9 mouse cellular contexts compared by ENCODE assay signal in the genomic region with DNA sequence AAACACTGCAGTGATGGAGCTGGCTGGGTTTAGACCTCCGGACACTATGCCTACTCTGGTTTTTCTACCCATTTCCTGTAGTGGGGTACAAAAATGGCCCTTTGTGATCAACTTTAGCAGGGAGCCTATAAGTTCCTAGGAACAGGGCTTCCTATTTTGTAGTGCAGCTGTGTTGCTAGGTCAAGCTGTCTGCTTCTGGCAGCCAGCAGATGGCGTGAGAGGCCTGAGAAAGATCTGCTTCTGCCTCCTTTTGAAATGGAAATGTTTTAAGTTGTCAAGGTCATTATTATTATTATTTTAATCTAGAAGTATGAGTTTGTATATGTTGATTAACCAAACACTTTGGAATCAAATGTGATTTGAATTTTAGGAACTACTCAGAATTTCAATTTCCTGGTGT. TPM values are rescaled to one million over a fixed set of nuclear protein-coding genes. Genes with fewer than 3 reads are reported as not detected.
DNase-seq lines count a peak whose midpoint lies in the region; ATAC-seq and TF ChIP-seq lines count a peak whose summit lies in the region.
"Had no signal": no experiment of that assay in that cellular context is flagged by ENCODE, and none has a peak within 500 bp of the region (broad histone marks: within the 10 kb centered on the region; RNA-seq: fewer than 3 reads in every experiment).

No protein-coding gene starts in this region.

- no peak overlapping the region for H3K4me3 ChIP-seq in testis, adult 2 months (ENCODE audit: control insufficient read depth, low read depth, low read length)
- H3K4me3 ChIP-seq in limb, embryonic 14.5 days (replicated peaks; ENCODE audit: low read length), result no peak overlapping the region
- no peak overlapping the region for H3K4me3 ChIP-seq in spleen, adult 2 months (ENCODE audit: extremely low read depth, insufficient read depth, insufficient read length)
- H3K4me3 ChIP-seq: lung, embryonic 15.5 days had no signal

- WGBS in limb, embryonic 14.5 days, result 47% methylated on average over 2 of the region's 2 CpGs
- WGBS in spleen, adult 2 months, result 27% methylated on average over 2 of the region's 2 CpGs

- TF ChIP-seq CTCF in testis, adult 2 months (IDR thresholded peaks at IDR 0.05; ENCODE audit: control insufficient read depth, insufficient read depth, insufficient replicate concordance, low read depth, low read length), result peak; percentile 21; the same call in 1 of the 2 replicates
- TF ChIP-seq CTCF in spleen, adult 2 months (IDR thresholded peaks at IDR 0.05; ENCODE audit: extremely low read depth, insufficient read depth, insufficient read length, insufficient replicate concordance), result peak; percentile 57; the same call in 1 of the 2 replicates

- H3K36me3 ChIP-seq in testis, adult 2 months (ENCODE audit: control insufficient read depth, insufficient read depth, low read length), result no peaks in the 10 kb centered on the region
- H3K36me3 ChIP-seq in limb, embryonic 14.5 days (ENCODE audit: control insufficient read depth, insufficient read depth, low read length), result no peaks in the 10 kb centered on the region
- peaks cover 4% of the 10 kb centered on the region for H3K36me3 ChIP-seq in spleen, adult 2 months (ENCODE audit: control insufficient read depth, insufficient read depth, low read length)
- H3K36me3 ChIP-seq: lung, embryonic 15.5 days had no signal

- H3K4me1 ChIP-seq in testis, adult 2 months (ENCODE audit: control insufficient read depth, insufficient read depth, low read length), result no peaks in the 10 kb centered on the region
- no peaks in the 10 kb centered on the region for H3K4me1 ChIP-seq in limb, embryonic 14.5 days (ENCODE audit: control insufficient read depth, insufficient read depth, low read length)
- no peaks in the 10 kb centered on the region for H3K4me1 ChIP-seq in spleen, adult 2 months (ENCODE audit: control insufficient read depth, insufficient read depth, insufficient read length)
- H3K4me1 ChIP-seq: lung, embryonic 15.5 days had no signal

- no peak for TF ChIP-seq POLR2A in testis, adult 2 months (IDR thresholded peaks at IDR 0.05; ENCODE audit: control insufficient read depth, low read depth, low read length)
- no peak for TF ChIP-seq POLR2A in limb, embryonic 14.5 days (IDR thresholded peaks at IDR 0.05; ENCODE audit: borderline replicate concordance, extremely low read depth, insufficient read depth, insufficient read length)
- TF ChIP-seq POLR2A in spleen, adult 2 months (IDR thresholded peaks at IDR 0.05; ENCODE audit: low read depth, low read length), result no peak

- H3K27ac ChIP-seq in testis, adult 2 months (ENCODE audit: control insufficient read depth, insufficient read depth, low read depth, low read length), result no peak overlapping the region
- no peak overlapping the region for H3K27ac ChIP-seq in limb, embryonic 14.5 days (replicated peaks; ENCODE audit: low read depth, low read length)
- H3K27ac ChIP-seq in spleen, adult 2 months (ENCODE audit: insufficient read depth, low read length), result no peak overlapping the region
- H3K27ac ChIP-seq: lung, embryonic 15.5 days had no signal

- no peaks in the 10 kb centered on the region for H3K9me3 ChIP-seq in limb, embryonic 14.5 days (ENCODE audit: control insufficient read depth, low read length)
- H3K9me3 ChIP-seq: lung, embryonic 15.5 days had no signal

- no peaks in the 10 kb centered on the region for H3K27me3 ChIP-seq in testis, adult 2 months (ENCODE audit: control insufficient read depth, insufficient read depth, low read length)
- H3K27me3 ChIP-seq in limb, embryonic 14.5 days (ENCODE audit: control insufficient read depth, insufficient read depth, low read length), result no peaks in the 10 kb centered on the region
- H3K27me3 ChIP-seq in spleen, adult 2 months (ENCODE audit: control insufficient read depth, insufficient read depth, low read length), result no peaks in the 10 kb centered on the region
- H3K27me3 ChIP-seq: lung, embryonic 15.5 days had no signal

- no peak for ATAC-seq in limb, embryonic 14.5 days (ENCODE audit: low FRiP score, low read depth)

- H3K9ac ChIP-seq in limb, embryonic 14.5 days (ENCODE audit: low read depth, low read length, severe bottlenecking), result no peak overlapping the region
- H3K9ac ChIP-seq: lung, embryonic 15.5 days had no signal

- no peak overlapping the region for H3K4me2 ChIP-seq in limb, embryonic 14.5 days (replicated peaks; ENCODE audit: low read depth, low read length, severe bottlenecking)
- H3K4me2 ChIP-seq: lung, embryonic 15.5 days had no signal

- intact Hi-C loops in heart, postnatal 14 days (cut with DNase I), result no loop called here

- peak; percentile 37 to 53 for DNase-seq in heart, postnatal 14 days
- no peak for DNase-seq in heart, adult 9 months (ENCODE audit: low spot score in 2 of 2)
- DNase-seq in testis, postnatal 14 days (ENCODE audit: low spot score), result no peak
- DNase-seq in brain, adult 2 months (ENCODE audit: low read depth, low spot score), result peak; percentile 67
- DNase-seq in limb, embryonic 14.5 days (ENCODE audit: low spot score), result peak; percentile 10
- DNase-seq in spleen, adult 2 months (ENCODE audit: low read depth in 1 of 2, low spot score in 2 of 2), result peak in 1 of 2 experiments; percentile 51
- DNase-seq in urinary bladder, adult 2 months (ENCODE audit: low spot score), result no peak

RNA-seq across cellular contexts. Expression of a gene that starts 13.4 kb away (rescaled TPM):
- total RNA-seq in heart, postnatal 14 days (2021), result 10 to 100 TPM; 33.5 to 33.8 TPM
- polyA plus RNA-seq in testis, adult 2 months (2012; rRNA removed), result 7.0 and 8.2 TPM in 2 replicates
- polyA plus RNA-seq in limb, embryonic 14.5 days (2012; rRNA removed), result 71.3 and 76.3 TPM in 2 replicates
- polyA plus RNA-seq in limb, embryonic 14.5 days (2014; fragmentation: Nextera tagmentation; extraction: Ambion mirVana), result 38.3 and 38.7 TPM in 2 replicates
- polyA plus RNA-seq in spleen, adult 2 months (2012; rRNA removed), result 54.8 and 61.6 TPM in 2 replicates
- polyA plus RNA-seq in urinary bladder, adult 2 months (2012; rRNA removed), result 31.4 and 43.4 TPM in 2 replicates

RNA-seq across cellular contexts. Expression of a gene that starts 23.5 kb away (rescaled TPM):
- total RNA-seq in heart, postnatal 14 days (2021), result 1 to 10 TPM; 2.5 to 3.5 TPM
- polyA plus RNA-seq in testis, adult 2 months (2012; rRNA removed), result 4.5 and 4.6 TPM in 2 replicates
- 9.3 and 11.8 TPM in 2 replicates for polyA plus RNA-seq in limb, embryonic 14.5 days (2012; rRNA removed)
- polyA plus RNA-seq in limb, embryonic 14.5 days (2014; fragmentation: Nextera tagmentation; extraction: Ambion mirVana), result 4.2 and 4.6 TPM in 2 replicates
- polyA plus RNA-seq in spleen, adult 2 months (2012; rRNA removed), result 40.1 and 75.0 TPM in 2 replicates
- polyA plus RNA-seq in urinary bladder, adult 2 months (2012; rRNA removed), result 8.8 and 10.8 TPM in 2 replicates

RNA-seq across cellular contexts. Expression of a gene that starts 29.2 kb away (rescaled TPM):
- total RNA-seq in heart, postnatal 14 days (2021), result 10 to 100 TPM; 14.1 to 14.7 TPM
- polyA plus RNA-seq in testis, adult 2 months (2012; rRNA removed), result 19.8 and 22.3 TPM in 2 replicates
- polyA plus RNA-seq in limb, embryonic 14.5 days (2012; rRNA removed), result 74.0 and 119 TPM in 2 replicates
- 29.1 and 30.0 TPM in 2 replicates for polyA plus RNA-seq in limb, embryonic 14.5 days (2014; fragmentation: Nextera tagmentation; extraction: Ambion mirVana)
- polyA plus RNA-seq in spleen, adult 2 months (2012; rRNA removed), result 34.7 and 49.5 TPM in 2 replicates
- polyA plus RNA-seq in urinary bladder, adult 2 months (2012; rRNA removed), result 43.3 and 68.2 TPM in 2 replicates

RNA-seq across cellular contexts. Expression of a gene that starts 32.5 kb away (rescaled TPM):
- total RNA-seq in heart, postnatal 14 days (2021), result under 1 TPM; 0.39 to 0.45 TPM
- polyA plus RNA-seq in testis, adult 2 months (2012; rRNA removed), result 0.79 and 1.3 TPM in 2 replicates
- polyA plus RNA-seq in limb, embryonic 14.5 days (2012; rRNA removed), result 4.1 and 5.7 TPM in 2 replicates
- polyA plus RNA-seq in limb, embryonic 14.5 days (2014; fragmentation: Nextera tagmentation; extraction: Ambion mirVana), result 1.7 and 2.2 TPM in 2 replicates
- 1.4 and 1.6 TPM in 2 replicates for polyA plus RNA-seq in spleen, adult 2 months (2012; rRNA removed)
- polyA plus RNA-seq in urinary bladder, adult 2 months (2012; rRNA removed), result 1.7 and 2.4 TPM in 2 replicates

RNA-seq across cellular contexts. Expression of a gene that starts 44.5 kb away (rescaled TPM):
- total RNA-seq in heart, postnatal 14 days (2021), result 10 to 100 TPM; 22.5 to 26.4 TPM
- 6.9 and 7.2 TPM in 2 replicates for polyA plus RNA-seq in testis, adult 2 months (2012; rRNA removed)
- polyA plus RNA-seq in limb, embryonic 14.5 days (2012; rRNA removed), result 106 and 138 TPM in 2 replicates
- polyA plus RNA-seq in limb, embryonic 14.5 days (2014; fragmentation: Nextera tagmentation; extraction: Ambion mirVana), result 93.0 and 105 TPM in 2 replicates
- 79.1 and 83.1 TPM in 2 replicates for polyA plus RNA-seq in spleen, adult 2 months (2012; rRNA removed)
- polyA plus RNA-seq in urinary bladder, adult 2 months (2012; rRNA removed), result 84.2 and 90.7 TPM in 2 replicates

Comparison
In these comparisons a context has a peak if more than half of its experiments do, and no peak if none do; other contexts are left out.
1. DNase-seq: peak in heart, postnatal 14 days (2 of 2), brain, adult 2 months (single experiment) and limb, embryonic 14.5 days (single experiment); none in heart, adult 9 months (0 of 2), testis, postnatal 14 days (single experiment) and urinary bladder, adult 2 months (single experiment).